In genomic region chr19:28046806-28047205, GRCm38 (mm10) we compare ENCODE assay signal across 27 mouse cellular contexts.
"Had no signal": no experiment of that assay in that cellular context is flagged by ENCODE, and none has a peak within 500 bp of the region (broad histone marks: within the 10 kb centered on the region; RNA-seq: fewer than 3 reads in every experiment).

No protein-coding gene starts in this region.

- DNase-seq: gastrocnemius, adult 2 months; gastrocnemius, postnatal 10 days; gastrocnemius, postnatal 25 days; heart, adult 2 months; heart, postnatal 14 days; heart, postnatal 36 days; kidney, adult 11 months; kidney, adult 2 months; kidney, adult 9 months; kidney, postnatal 14 days; kidney, postnatal 36 days; layer of hippocampus, adult 9-11 months; layer of hippocampus, postnatal 36 days; left cerebral cortex, postnatal 4 days had no signal

- ATAC-seq: hindbrain, postnatal 0 days; intestine, embryonic 16.5 days; liver, embryonic 12.5 days had no signal

- H3K9ac ChIP-seq: heart, embryonic 13.5 days; heart, embryonic 15.5 days; hindbrain, embryonic 13.5 days; hindbrain, embryonic 15.5 days; kidney, embryonic 15.5 days; limb, embryonic 13.5 days; limb, embryonic 15.5 days; liver, embryonic 12.5 days; liver, embryonic 14.5 days had no signal

- H3K4me3 ChIP-seq: gastrocnemius, adult 2 months; heart, adult 2 months; heart, embryonic 13.5 days; heart, embryonic 15.5 days; hindbrain, embryonic 13.5 days; hindbrain, embryonic 15.5 days; kidney, embryonic 15.5 days; limb, embryonic 13.5 days; limb, embryonic 15.5 days; liver, embryonic 12.5 days had no signal

- H3K27me3 ChIP-seq: heart, embryonic 13.5 days; heart, embryonic 15.5 days; hindbrain, embryonic 13.5 days; hindbrain, embryonic 15.5 days; kidney, embryonic 15.5 days; limb, embryonic 13.5 days; limb, embryonic 15.5 days; liver, embryonic 12.5 days had no signal

- H3K9me3 ChIP-seq: heart, embryonic 13.5 days; heart, embryonic 15.5 days; hindbrain, embryonic 13.5 days; hindbrain, embryonic 15.5 days; kidney, embryonic 15.5 days; limb, embryonic 13.5 days; limb, embryonic 15.5 days; liver, embryonic 12.5 days had no signal

- H3K27ac ChIP-seq: gastrocnemius, adult 2 months; heart, adult 2 months; heart, embryonic 13.5 days; heart, embryonic 15.5 days; hindbrain, embryonic 13.5 days; hindbrain, embryonic 15.5 days; hindbrain, postnatal 0 days; kidney, embryonic 15.5 days; kidney, postnatal 0 days; limb, embryonic 13.5 days; limb, embryonic 15.5 days; liver, embryonic 12.5 days; liver, embryonic 14.5 days had no signal

- H3K4me2 ChIP-seq: heart, embryonic 11.5 days; heart, embryonic 13.5 days; heart, embryonic 15.5 days; hindbrain, embryonic 13.5 days; hindbrain, embryonic 15.5 days; kidney, embryonic 15.5 days; limb, embryonic 13.5 days; limb, embryonic 15.5 days; liver, embryonic 12.5 days had no signal

- H3K36me3 ChIP-seq: heart, embryonic 13.5 days; heart, embryonic 15.5 days; hindbrain, embryonic 13.5 days; hindbrain, embryonic 15.5 days; kidney, embryonic 15.5 days; limb, embryonic 13.5 days; limb, embryonic 15.5 days; liver, embryonic 12.5 days had no signal

- H3K4me1 ChIP-seq: heart, embryonic 13.5 days; heart, embryonic 15.5 days; hindbrain, embryonic 13.5 days; hindbrain, embryonic 15.5 days; kidney, embryonic 15.5 days; limb, embryonic 13.5 days; limb, embryonic 15.5 days; liver, embryonic 12.5 days had no signal
